Mouse (Mus musculus) lung, postnatal 0 days (tissue): ENCODE results near the gene Nckap5. TPM values are rescaled to one million over a fixed set of nuclear protein-coding genes. Genes with fewer than 3 reads are reported as not detected.
A peak's percentile ranks its signal among the peaks of the same experiment; 100 is the strongest.

Source experiments
- ATAC-seq: fragments of 200-750 bp; cut with Nextera tagmentation; 2 replicates; pipeline ENCODE4 v1.8.0; 2017; ENCODE audit warnings: moderate library complexity
- DNase-seq: peaks from one replicate; pipeline ENCODE4 v3.0.0-alpha.2; 2016; ENCODE audit warnings: low spot score
- H3K27ac ChIP-seq: fragments of 300-500 bp; sonication (generic); 2 replicates; pipeline ENCODE4 v1.5.1; 2014; ENCODE audit warnings: antibody characterized with exemption, mild to moderate bottlenecking, low read length, mixed read lengths
- H3K27me3 ChIP-seq: fragments of 300-500 bp; sonication (generic); replicated peaks from 2 replicates; pipeline ENCODE4 v1.6.1; 2014; ENCODE audit warnings: low read length, mixed read lengths; ENCODE audit not compliant: insufficient read depth
- H3K36me3 ChIP-seq: fragments of 300-500 bp; sonication (generic); 2 replicates; pipeline ENCODE4 v1.6.1; 2014; ENCODE audit warnings: low read length, mixed read lengths; ENCODE audit not compliant: insufficient read depth
- H3K4me1 ChIP-seq: fragments of 300-500 bp; sonication (generic); 2 replicates; pipeline ENCODE4 v1.6.1; 2014; ENCODE audit warnings: antibody characterized with exemption, low read depth, low read length, mixed read lengths; ENCODE audit not compliant: insufficient read depth
- H3K4me2 ChIP-seq: fragments of 300-500 bp; sonication (generic); replicated peaks from 2 replicates; pipeline ENCODE4 v1.6.1; 2014; ENCODE audit warnings: low read depth, mild to moderate bottlenecking, low read length, moderate library complexity, mixed read lengths
- H3K4me3 ChIP-seq: fragments of 300-500 bp; sonication (generic); 2 replicates; pipeline ENCODE4 v1.5.1; 2014; ENCODE audit warnings: low read depth, low read length
- H3K9ac ChIP-seq: fragments of 300-500 bp; sonication (generic); replicated peaks from 2 replicates; pipeline ENCODE4 v1.6.1; 2014; ENCODE audit warnings: low read depth, mild to moderate bottlenecking
- H3K9me3 ChIP-seq: fragments of 300-500 bp; sonication (generic); 2 replicates; pipeline ENCODE4 v1.6.1; 2016; ENCODE audit warnings: low read length, mixed read lengths
- CTCF ChIP-seq: IDR thresholded peaks from 2 replicates; pipeline ENCODE4 v1.5.1; 2016; ENCODE audit warnings: antibody characterized with exemption, mild to moderate bottlenecking
- EP300 ChIP-seq: IDR thresholded peaks from 2 replicates; pipeline ENCODE4 v1.6.1; 2016; ENCODE audit warnings: antibody characterized with exemption, mild to moderate bottlenecking, control low read depth
- WGBS: fragments of 180-500 bp; shearing (Covaris S2); extraction: QIAGEN DNeasy Blood & Tissue Kit; methylation state at CpG from one replicate; pipeline ENCODE4 v1.1.7; 2014; 5-methylcytosine and 5-hydroxymethylcytosine counted together
- polyA plus RNA-seq: library from polyadenylated mRNA; unstranded; fragments of >200 nt; fragmentation: Nextera tagmentation; extraction: Ambion mirVana; gene quantifications from 2 replicates; pipeline ENCODE4 v1.2.1, GENCODE M21; 2015

Gene Nckap5
- polyA plus RNA-seq, 1 experiment from 2014 or later, result 26.0 TPM

DNA sequence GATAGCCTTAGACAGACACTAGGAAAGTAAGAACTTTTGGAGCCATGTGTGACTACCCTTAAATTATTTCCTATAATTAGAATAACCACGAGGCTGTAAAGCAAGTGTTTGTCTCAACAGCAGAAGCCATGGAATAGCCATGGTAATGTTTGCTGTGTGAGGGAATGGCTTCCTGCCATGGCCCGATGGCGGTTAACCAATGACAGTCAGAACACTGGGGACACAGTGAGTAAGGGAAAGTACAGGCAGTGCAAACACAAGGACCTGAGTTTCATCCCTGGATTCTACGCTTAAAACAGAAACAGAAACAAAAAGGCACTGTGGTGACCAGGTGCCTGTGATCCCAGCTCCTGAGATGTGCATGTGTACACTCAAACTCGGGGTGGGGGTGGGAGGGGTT lies 419.2 kb downstream of the Nckap5 start:
- H3K36me3 ChIP-seq, result no peaks in the 10 kb centered on the region
- no peak overlapping the region for H3K4me2 ChIP-seq
- no peak overlapping the region for H3K9ac ChIP-seq
- no peaks in the 10 kb centered on the region for H3K27me3 ChIP-seq
- no peaks in the 10 kb centered on the region for H3K9me3 ChIP-seq
- WGBS, result 64% methylated on average over 5 of the region's 5 CpGs
- H3K4me3 ChIP-seq, result no peak overlapping the region
- no peak for DNase-seq
- no peaks in the 10 kb centered on the region for H3K4me1 ChIP-seq
- TF ChIP-seq CTCF, result no peak
- TF ChIP-seq EP300, result no peak
- no peak for ATAC-seq
- no peak overlapping the region for H3K27ac ChIP-seq

DNA sequence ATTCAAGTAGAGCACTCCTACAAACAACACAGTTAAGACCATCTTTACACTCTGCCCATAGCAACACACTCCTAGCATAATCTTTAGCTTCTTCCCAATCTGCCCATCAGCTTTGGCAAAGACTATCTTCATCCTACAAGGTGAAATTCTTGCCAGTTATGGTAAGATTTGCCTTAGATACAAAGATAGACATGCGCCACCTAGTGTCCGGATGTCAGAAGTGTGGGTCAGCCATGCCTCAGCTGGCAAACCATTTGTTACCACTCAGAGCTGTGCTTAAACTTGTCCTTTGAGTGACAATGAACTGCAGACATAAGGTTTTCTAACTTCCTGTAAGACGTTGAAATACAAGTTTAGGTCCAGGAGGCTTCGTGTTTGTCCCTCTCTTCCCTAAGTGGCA lies 422.7 kb downstream of the Nckap5 start:
- H3K4me1 ChIP-seq, result no peaks in the 10 kb centered on the region
- ATAC-seq, result no peak
- no peaks in the 10 kb centered on the region for H3K27me3 ChIP-seq
- no peak overlapping the region for H3K4me2 ChIP-seq
- H3K9me3 ChIP-seq, result no peaks in the 10 kb centered on the region
- peaks cover 1% of the 10 kb centered on the region; the same call in 1 of the 2 replicates for H3K36me3 ChIP-seq
- no peak overlapping the region for H3K9ac ChIP-seq
- no peak overlapping the region for H3K27ac ChIP-seq
- 14% methylated on average over 4 of the region's 4 CpGs for WGBS
- no peak for TF ChIP-seq EP300
- peak; percentile 81 for TF ChIP-seq CTCF
- peak; percentile 55 for DNase-seq
- H3K4me3 ChIP-seq, result no peak overlapping the region

- Histone ChIP-seq H3K4me2 (no peak overlapping the region), H3K4me1 (no peaks in the 10 kb centered on the region), H3K36me3 (peaks cover 4% of the 10 kb centered on the region; the same call in 1 of the 2 replicates), H3K9ac (no peak overlapping the region), H3K4me3 (no peak overlapping the region), H3K27me3 (no peaks in the 10 kb centered on the region), H3K27ac (no peak overlapping the region), H3K9me3 (no peaks in the 10 kb centered on the region)
- no peak for DNase-seq
- ATAC-seq, result no peak
- TF ChIP-seq EP300 (no peak), CTCF (no peak)
- 85% methylated on average over 2 of the region's 2 CpGs for WGBS
These were observed 425.1 kb downstream of the Nckap5 start for GRCm38 (mm10) chr1:126405543-126405942.

GRCm38 (mm10) chr1:126403970-126404369 lies 426.6 kb downstream of the Nckap5 start:
- peaks cover 4% of the 10 kb centered on the region; the same call in 1 of the 2 replicates for H3K36me3 ChIP-seq
- TF ChIP-seq EP300, result peak; percentile 21; the same call in 1 of the 2 replicates
- no peak for TF ChIP-seq CTCF
- no peak overlapping the region for H3K9ac ChIP-seq
- H3K27me3 ChIP-seq, result no peaks in the 10 kb centered on the region
- H3K4me3 ChIP-seq, result no peak overlapping the region
- H3K9me3 ChIP-seq, result no peaks in the 10 kb centered on the region
- H3K27ac ChIP-seq, result no peak overlapping the region
- H3K4me1 ChIP-seq, result no peaks in the 10 kb centered on the region
- ATAC-seq, result peak; percentile 49
- no peak overlapping the region for H3K4me2 ChIP-seq
- peak; percentile 16 for DNase-seq

DNA sequence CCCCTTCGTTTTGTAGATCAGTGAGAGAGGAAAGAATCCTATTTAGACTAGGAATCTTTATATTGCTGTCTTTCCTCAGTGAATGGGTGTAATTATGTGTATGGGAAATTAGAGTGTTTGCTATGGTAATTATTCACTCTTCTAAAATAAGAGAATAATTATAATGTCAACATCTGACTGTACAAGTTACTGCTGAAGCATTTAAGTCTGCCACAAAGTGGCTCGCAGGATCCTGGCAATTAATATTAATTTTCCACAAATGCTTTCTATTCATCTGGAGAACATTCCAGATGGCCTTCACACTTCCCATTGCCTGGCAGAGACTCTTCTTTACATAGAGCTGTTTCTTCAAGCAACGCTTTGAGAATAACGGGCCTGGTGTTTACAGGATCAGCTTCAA lies 439.4 kb downstream of the Nckap5 start:
- H3K4me3 ChIP-seq, result no peak overlapping the region
- ATAC-seq (no peak), DNase-seq (no peak)
- no peak for TF ChIP-seq EP300
- no peak for TF ChIP-seq CTCF
- no peak overlapping the region for H3K9ac ChIP-seq
- 49% methylated on average over 4 of the region's 4 CpGs for WGBS
- H3K36me3 ChIP-seq, result no peaks in the 10 kb centered on the region
- H3K27me3 ChIP-seq, result no peaks in the 10 kb centered on the region
- H3K4me2 ChIP-seq, result no peak overlapping the region
- H3K27ac ChIP-seq, result no peak overlapping the region
- H3K9me3 ChIP-seq, result no peaks in the 10 kb centered on the region
- no peaks in the 10 kb centered on the region for H3K4me1 ChIP-seq

DNA sequence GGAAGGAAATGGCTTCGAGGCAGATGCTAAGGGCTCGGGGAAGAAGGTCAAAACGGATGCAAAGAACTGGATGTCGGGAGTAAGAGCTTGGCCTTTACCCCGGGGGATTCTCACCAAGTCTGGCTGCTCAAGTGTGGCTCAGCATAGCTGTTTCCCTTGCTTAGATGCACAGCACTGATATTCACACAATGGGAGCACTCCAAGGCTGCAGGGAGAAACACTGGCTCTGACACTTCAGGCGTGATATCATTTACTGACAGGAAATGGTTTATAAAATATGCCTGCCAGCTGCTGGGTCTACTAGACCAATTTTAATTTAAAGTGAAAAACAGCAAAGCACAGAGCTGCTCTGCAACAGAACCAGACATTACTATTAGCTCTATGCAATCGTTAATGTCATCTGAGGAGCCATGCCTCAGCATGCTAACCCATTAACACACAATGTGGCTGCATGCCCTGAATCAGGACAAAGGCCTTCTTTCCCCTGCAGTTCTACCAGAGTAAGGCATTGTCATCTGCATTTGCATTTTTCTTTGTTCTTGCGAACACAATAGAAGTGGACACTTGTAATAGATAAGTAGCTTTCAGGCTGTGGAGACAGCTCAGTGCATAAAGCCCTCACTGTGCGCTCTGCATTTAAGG lies 453.1 kb downstream of the Nckap5 start:
- TF ChIP-seq EP300 (no peak), CTCF (no peak)
- no peak overlapping the region for H3K4me2 ChIP-seq
- DNase-seq (no peak), ATAC-seq (no peak)
- 62% methylated on average over 9 of the region's 9 CpGs for WGBS
- no peak overlapping the region for H3K9ac ChIP-seq
- no peak overlapping the region for H3K4me3 ChIP-seq
- H3K27me3 ChIP-seq, result no peaks in the 10 kb centered on the region
- H3K4me1 ChIP-seq, result no peaks in the 10 kb centered on the region
- no peak overlapping the region for H3K27ac ChIP-seq
- no peaks in the 10 kb centered on the region for H3K9me3 ChIP-seq
- no peaks in the 10 kb centered on the region for H3K36me3 ChIP-seq

DNA sequence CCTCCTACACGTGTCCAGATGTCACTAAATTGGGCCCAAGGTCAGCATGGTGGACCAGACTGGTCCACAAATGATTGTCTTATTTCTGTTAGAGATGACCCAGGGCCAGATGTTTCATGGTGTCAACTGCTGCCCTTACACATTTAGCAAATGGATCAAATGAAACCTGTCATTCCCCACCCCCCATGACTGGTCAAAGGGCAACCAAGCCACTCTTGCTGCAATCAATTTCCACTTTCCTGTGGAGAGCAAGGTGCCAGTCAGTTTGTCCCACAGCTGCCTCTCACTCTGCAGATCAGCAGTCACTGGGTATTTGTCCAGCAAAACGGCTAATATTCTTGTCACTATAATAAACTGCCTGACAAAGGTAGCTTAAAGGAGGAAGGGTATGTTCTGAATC lies 463.9 kb downstream of the Nckap5 start:
- TF ChIP-seq CTCF (no peak), EP300 (no peak)
- ATAC-seq (no peak), DNase-seq (no peak)
- H3K4me2 ChIP-seq, result no peak overlapping the region
- no peak overlapping the region for H3K4me3 ChIP-seq
- H3K9ac ChIP-seq, result no peak overlapping the region
- H3K27ac ChIP-seq, result no peak overlapping the region
- no peaks in the 10 kb centered on the region for H3K9me3 ChIP-seq
- H3K36me3 ChIP-seq, result no peaks in the 10 kb centered on the region
- H3K27me3 ChIP-seq, result no peaks in the 10 kb centered on the region
- WGBS, result 55% methylated on average over 2 of the region's 2 CpGs
- no peaks in the 10 kb centered on the region for H3K4me1 ChIP-seq
